Mouse (Mus musculus): ENCODE measurements around the gene Slc25a5. TPM values are rescaled to one million over a fixed set of nuclear protein-coding genes. Genes with fewer than 3 reads are reported as not detected.

The Slc25a5 gene
- 100 to 1,000 TPM; 314 to 331 TPM for total RNA-seq (2023)

GRCm38 (mm10) chrX:36795424-36796162 lies at the start of gene Slc25a5:
TSS of gene Slc25a5 (plus strand) at chrX:36795651.

Other genes with a start within 250 kb of the Slc25a5 start
- 10 to 100 TPM; 38.9 to 41.7 TPM for gene Pgrmc1, start 197.4 kb upstream of the Slc25a5 start, total RNA-seq (2023)
- gene Akap17b, start 150.3 kb upstream of the Slc25a5 start, total RNA-seq (2023) = 1 to 10 TPM; 3.2 to 3.4 TPM
- gene Slc25a43, start 52.0 kb upstream of the Slc25a5 start, total RNA-seq (2023) = under 1 TPM in 1 of 2 experiments, not detected in 1; 0.64 TPM
- 10 to 100 TPM; 62.5 to 69.3 TPM for gene Ube2a, start 78.2 kb downstream of the Slc25a5 start, total RNA-seq (2023)
- gene C330007P06Rik, start 78.5 kb downstream of the Slc25a5 start, total RNA-seq (2023) = 10 to 100 TPM; 38.2 to 39.9 TPM
- gene Nkrf, start 107.2 kb downstream of the Slc25a5 start, total RNA-seq (2023) = 10 to 100 TPM; 15.6 to 15.7 TPM
- 100 to 1,000 TPM; 162 to 167 TPM for gene Sept6, start 196.1 kb downstream of the Slc25a5 start, total RNA-seq (2023)

Data from T-cell, adult 66 days (primary cell).